Mouse (Mus musculus) erythroblast, adult 5-6 weeks (primary cell): Measurements from ENCODE around the gene Osbp2. TPM values are rescaled to one million over a fixed set of nuclear protein-coding genes. Genes with fewer than 3 reads are reported as not detected.

ENCODE experiments used
- ATAC-seq: replicated peaks from 2 replicates; pipeline ENCODE4 v1.8.0; 2016; ENCODE audit warnings: moderate number of reproducible peaks, mild to moderate bottlenecking, moderate TSS enrichment, inconsistent platforms; ENCODE audit not compliant: poor library complexity, low FRiP score, severe bottlenecking
- total RNA-seq, 2 experiments: library from RNA; stranded (forward) in 1 of 2; stranded (reverse) in 1 of 2; fragments of 150-400 nt in 1 of 2; fragments of 200-764, 138-1000 nt in 1 of 2; gene quantifications; 2 replicates each; pipeline versions ENCODE4 v1.2.3 to v1.2.4; 2015 to 2017; ENCODE audit warnings: low replicate concordance in 2 of 2

The Osbp2 gene
- total RNA-seq, 2 experiments from 2014 or later = not detected

DNA sequence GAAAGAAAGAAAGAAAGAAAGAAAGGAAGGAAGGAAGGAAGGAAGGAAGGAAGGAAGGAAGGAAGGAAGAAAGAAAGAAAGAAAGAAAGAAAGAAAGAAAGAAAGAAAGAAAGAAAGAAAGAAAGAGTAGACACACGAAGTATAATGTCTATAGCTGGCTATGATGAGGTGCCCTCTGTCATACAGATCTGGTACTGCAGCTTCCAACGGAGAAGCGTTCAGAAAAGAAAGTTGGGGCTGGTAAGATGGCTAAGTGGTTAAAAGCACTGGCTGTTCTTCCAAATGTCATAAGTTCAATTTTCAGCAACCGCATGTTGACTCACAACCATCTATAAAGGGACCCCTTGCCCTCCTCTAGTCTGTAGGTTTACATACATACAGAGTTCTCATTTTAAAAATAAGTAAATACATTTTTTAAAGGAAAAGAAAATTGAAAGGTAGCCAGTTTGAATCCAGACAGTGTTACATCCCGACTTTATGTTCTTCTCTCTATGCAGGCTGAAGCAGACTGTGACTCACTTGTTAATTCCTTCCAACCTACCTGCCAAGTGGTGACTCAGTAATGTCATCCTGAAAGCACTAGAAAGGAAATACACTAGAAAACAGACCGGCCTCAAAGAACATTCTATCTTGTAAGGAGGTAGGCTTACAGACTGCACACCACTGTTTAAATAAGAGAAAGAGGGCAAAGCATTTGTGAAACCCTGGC is 31.4 kb downstream of the Osbp2 start:
- ATAC-seq = no peak

DNA sequence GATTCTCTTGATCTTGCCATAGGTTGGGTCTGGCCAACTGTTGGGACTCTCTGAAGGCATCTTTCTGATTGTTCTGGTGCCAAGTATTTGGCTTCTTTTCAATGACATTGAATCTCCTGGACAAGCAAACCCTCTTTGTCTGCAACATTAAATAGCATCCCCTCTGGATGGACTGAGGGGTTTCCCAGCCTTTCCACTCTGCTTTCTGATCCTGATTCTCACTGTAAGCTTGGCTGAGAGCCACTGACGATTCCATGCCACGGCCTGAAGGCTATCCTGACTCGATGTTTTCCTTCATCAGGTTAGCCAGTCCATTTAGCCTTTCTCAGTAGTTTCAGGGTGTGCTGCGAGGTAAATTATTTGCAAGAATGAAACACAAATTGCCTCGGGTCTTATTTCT is 34.0 kb downstream of the Osbp2 start:
- ATAC-seq = no peak

DNA sequence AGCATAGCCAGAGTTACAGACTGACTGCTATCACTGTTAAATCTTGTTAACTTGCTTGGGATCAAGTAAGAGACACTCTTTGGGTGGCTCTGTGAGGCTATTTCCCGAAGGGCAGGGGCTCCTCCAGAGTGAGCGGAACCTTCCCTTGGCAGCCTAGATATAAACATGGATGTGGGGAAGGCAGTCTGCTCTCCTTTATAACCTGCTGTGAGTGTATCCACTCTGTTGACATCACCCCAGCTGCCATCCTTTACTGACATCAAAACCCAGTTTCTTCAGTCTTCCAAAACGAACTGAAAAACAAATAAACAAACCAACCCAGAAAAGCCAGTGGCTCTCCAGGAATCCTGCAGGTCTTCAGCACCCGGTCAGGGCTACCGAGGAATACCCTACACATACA is 39.6 kb downstream of the Osbp2 start:
- no peak for ATAC-seq

DNA sequence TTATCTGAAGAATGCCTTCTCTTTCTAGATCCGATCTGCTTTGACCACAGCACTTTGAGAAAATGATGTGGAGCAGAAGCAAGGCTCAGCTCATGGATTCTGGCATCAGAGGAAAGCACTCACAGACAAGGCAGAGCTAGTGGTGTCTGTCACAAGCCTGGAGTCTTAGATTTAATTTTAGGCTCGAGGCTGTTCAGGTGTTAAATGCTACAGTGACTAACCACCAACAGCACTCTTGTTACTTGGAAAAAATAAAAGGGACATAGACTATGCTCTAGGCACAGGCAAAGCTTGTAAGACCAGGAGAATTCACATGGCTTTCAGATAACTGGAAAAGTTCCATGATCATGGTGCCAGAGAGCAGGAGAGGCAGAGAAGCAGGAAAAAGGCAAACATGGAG is 40.3 kb downstream of the Osbp2 start:
- no peak for ATAC-seq

DNA sequence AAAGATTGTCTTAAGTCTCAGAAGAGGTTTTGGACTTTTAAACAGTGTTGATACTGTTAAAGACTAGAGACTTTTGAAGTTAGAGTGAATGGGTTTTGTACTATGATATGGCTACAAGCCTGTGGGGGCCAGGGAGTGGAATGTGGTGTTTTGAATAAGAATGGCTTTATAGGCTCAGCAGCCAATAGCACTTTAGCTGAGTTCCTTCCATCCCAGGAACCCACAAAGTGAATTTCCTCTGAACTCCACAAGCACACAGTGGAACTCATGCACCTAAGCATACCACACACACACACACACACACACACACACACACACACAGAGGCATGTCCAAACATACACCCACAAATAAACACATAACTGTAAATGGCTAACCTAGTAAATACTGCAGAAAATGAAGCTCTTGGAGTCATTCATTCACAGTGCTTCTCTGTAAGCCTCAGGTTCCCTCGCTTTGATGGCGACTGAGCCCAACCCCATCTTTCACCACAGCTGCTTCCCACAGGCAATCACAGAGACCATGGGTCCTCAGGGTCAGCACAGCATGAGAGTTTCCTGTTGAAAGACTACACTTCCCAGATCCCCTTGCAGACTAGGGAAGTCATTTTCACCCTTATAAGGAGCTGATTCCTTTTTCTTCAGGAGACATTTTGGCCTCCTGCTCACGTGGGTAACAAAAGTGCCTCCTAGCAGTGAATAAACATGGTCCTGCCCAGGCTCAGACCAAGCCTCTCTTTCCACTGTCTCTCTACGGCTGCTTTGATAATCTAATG is 45.5 kb downstream of the Osbp2 start:
- no peak for ATAC-seq

DNA sequence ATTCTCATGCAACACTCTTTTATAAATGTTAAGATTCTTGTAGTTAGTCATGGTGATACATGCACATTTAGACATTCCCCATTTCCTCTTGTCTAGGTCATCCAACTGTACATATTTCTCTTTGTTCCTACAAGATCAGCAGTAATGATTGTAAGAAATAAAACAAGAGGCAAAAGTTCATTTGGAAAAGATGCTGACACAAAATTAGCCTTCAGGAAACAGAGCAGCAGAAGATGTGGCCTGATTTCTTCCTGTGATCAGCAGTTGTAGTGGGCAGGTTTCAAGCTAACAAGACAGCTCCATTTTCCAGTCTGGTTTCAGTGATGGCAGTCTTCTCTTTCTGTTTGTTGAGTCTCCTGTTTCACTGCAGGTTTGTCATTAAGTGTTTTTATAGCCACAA is 47.8 kb downstream of the Osbp2 start:
- no peak for ATAC-seq

DNA sequence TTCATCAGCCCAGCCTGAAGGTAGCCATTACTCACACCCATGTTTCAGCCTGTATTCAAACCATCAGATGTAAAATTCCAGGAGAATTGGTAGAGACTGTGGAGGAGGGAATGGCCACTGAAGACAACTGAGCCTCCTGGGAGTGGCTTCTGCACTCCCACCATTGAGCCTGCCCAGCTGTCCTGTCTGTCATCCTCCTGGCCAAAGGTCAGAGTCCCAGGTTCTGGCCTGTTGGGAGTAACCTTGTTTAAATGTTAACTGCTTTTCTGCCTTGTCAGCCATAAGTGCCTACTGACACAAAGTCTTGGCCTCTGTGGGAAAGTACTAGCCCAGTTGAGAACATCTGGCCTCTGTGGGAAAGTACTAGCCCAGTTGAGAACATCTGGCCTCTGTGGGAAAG is 50.4 kb downstream of the Osbp2 start:
- no peak for ATAC-seq

DNA sequence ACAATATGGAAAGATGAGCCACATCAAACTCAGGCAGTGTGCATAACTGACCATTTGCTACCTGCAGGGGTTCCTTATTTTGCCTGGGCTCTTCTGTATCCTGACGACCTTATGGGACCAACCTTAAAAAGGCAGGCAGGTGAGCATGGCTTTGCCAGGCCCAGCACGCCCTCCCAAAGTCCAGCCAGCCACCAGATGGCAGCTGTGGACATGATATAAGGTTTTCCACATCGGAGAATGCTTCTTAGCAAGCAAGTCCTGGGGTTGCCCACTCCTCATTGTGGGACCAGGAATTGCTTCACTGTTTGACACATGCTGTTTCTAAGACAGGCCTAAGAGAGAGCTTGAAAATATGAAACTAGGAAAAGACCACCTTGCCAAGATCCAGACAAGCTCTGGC is 55.5 kb downstream of the Osbp2 start:
- ATAC-seq = no peak

DNA sequence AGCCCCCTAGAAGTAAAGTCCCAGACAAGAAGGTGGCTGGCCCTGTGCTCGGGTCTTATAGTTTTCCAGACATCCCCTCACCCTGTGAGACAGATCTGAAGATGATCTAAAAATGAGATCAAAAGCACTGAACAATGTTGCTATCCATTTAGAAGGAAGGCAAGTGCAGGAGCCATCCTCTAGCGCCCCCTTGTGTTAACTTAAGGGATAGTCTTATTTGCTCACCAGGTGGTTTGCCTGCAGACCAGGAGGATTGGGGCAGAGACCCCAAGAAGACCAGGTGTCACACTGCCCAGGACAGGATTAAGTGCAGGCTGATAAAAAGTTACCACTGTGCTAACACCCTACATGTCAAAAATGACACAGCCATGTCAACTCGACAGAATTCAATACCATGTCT is 58.3 kb downstream of the Osbp2 start:
- no peak for ATAC-seq

DNA sequence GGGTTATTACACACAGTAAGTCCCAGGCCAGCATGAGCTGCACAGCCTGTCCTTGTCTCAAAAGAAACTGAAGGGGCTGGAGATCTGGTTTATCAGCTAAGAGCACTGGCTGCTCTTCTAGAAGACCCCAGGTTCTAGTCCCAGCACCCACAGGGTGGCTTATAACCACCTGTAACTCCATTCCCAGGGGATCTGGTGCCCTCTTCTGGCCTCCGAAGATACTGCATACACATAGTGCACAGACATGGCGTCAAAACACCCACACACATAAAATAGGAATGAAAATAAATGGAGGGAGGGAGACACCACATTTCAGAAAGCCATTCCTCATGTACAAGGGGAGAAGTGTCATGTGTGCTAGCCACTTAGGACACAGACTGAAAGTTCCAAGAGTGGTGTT is 59.1 kb downstream of the Osbp2 start:
- ATAC-seq = no peak

DNA sequence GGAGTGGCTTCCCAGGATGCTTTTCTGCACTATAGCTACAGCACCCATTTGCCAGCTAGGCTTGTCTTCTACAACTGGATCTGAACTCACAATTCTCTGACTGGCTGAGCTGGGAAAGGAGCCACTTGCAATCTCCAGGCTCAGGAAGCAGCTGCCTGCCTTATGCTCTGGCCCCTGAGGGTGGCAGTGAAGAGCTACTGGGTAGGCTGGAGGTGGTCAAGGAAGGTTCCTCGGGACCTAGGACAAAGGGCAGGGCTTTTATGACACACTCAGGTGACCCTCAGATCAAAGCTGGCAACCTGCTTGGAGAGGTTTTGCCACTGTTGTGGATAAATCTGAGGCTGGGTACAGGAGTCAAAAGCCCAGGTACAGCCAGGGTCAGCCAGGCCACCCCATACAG is 61.6 kb downstream of the Osbp2 start:
- ATAC-seq = no peak

DNA sequence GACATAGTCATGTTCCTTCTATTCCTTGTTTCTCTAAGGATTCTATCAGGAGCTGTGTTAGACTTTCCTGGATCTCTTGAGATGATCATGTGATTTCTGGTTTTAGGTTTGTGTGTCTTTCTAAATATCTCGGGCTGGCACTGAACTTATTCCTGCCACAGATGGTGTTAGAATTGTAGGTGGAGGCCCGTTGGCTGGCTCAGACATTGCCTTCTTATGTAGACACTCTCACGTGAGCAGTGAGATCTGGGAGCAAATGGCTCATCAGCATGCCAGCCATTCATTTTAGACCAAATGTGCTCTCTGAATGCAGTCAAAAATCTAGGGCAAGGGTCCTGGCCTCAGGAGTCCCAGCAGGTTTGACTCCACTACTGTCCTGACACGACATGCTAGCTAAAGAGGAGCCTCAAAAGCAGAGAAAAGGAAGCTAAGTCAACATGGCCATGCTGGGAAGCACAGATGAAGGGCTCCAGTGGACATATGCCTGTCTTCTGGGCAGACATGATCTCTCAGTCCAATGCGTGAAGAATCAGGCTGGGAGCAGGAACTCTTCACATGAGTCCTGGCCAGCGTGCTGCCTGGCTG is 66.0 kb downstream of the Osbp2 start:
- no peak for ATAC-seq

DNA sequence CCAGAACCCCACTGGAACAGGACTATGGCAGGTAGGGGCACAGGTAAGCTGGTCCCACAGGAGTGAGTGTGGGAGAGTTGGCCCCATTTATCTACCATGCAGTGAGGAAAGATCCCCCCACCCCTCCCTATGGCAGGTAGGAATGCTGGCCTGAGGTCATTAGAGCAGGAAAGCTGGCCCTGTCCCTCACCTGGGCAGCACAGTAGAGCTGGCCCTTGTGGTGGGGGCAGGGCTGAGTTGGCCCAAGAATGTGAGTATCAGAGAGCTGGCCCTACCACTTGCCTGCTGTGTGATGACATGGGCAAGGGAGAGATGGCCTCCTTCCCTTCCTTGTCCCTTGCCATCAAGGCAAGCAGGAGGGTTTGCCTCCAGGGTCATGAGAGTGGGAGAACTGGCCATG is 73.0 kb downstream of the Osbp2 start:
- ATAC-seq = no peak

DNA sequence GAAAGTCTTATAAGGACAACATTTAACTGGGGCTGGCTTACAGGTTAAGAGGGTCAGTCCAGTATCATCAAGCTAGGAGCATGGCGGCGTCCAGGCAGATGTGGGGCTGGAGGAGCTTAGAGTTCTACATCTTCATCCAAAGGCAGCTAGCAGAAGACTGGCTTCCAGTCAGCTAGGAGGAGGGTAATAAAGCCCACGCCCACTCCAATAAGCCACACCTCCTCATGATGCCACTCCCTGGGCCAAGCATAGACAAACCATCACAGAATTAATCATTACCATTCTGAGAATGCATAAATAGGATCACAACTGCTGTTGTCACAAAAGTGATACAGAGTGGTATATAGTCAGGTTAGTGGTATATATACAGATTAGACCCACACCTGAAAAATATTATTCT is 73.8 kb downstream of the Osbp2 start:
- no peak for ATAC-seq

DNA sequence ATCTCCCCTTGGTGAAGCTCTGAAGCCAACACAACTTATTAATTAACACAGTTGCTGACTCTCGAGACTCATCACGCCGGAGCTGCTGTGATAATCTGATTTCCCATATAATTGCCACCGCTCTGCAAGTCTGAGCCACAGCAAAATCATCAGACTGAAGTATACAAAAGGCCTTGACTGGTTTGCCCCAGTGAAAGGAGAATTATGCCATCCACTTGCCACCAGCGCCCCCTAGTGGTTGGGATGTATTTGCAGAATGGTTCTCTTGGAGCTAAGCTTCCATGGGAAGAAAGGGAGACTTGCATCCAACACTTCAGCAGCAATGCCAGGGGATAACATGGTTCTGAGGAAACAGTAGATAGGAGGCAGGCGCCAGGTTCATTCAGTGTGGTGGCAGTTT is 77.1 kb downstream of the Osbp2 start:
- ATAC-seq = peak; percentile 68; the same call in 1 of the 2 replicates

DNA sequence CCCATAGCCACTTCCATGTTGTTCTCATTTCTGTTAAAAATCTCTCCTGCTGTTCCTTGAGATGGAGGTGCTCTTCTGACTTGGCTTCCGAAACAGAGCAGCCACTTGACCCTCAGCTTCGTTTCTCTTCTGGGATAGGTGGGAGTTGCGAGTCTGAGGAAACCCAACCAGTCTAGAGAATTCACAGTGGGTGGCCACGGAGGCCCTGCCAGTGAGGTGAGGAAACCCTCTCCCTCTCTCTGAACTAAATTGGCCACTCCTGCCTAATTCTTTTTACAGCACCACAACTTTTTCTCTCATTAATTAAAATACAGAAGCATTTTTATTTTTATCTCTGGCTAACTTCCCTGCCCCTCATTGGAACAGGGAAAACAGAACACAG is 88.4 kb downstream of the Osbp2 start:
- ATAC-seq = no peak

DNA sequence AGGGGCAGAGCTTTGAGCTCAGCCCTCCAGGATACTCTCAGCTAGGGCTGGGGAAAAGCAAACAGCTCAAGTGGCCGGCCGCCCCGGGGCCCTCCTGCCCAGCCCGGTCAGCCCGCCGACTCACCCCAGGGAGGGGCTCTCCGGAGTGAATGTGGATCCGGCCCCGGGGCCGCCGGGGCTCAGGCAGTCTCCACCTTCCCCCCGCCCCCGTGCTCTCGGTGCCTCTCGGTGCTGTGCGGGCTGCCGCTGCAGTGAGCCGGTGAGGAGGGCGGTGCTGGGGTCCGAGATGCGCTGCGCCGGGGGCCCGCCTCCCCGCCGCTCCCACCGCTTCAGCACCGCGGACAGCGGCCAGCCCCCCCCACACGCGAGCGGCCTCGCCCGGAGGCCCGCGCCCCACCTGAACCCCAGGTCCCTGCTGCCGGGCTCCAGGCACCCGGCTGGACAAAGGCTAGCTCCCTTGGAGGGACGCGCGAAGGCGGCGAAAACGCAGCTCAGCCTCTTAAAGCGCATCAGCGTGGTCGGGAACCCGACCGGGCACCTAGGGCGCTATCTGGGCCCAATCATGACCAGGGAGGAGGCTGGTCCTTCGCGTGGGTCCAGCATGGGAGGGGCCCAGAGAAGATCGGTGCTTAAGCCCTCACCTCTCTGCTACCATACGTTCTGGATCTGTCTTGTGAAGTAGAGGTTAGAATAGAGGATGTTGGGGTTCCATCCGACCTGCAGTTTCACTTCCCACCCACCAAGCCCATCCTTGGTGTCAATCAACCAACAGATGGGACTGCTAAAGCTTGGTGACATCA is 89.0 kb downstream of the Osbp2 start:
- ATAC-seq = no peak

DNA sequence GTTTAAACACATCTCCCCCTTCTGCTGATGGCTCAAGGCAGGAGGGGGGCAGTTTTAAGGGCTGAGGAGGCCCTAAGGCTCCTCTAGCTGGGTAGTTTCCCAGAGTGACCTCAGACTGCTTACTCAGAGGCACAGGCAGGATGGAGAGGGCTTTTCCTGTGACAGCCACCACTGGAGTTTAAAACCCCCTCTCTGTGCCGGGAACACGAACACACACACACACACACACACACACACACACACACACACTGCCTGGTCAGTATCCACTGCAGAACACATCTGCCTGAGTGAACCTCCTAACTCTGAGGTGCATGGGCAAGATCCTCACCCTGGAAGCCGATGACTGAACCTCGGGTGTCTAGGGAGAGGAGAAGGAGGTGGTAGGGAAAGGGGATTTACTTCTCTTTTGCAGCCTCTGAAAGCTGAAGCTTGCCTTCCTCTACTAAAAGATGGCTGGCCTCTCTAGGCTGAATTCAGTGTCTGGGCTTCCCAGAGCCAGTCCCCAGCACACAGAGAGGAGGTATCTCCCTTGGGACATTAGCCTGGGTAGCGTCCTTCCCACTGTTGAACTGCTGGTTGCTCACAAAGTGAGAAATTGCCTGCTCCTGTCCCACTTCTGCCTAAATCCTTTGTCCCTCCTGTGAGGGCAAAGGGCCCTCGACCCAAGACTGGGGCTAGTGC is 89.8 kb downstream of the Osbp2 start:
- ATAC-seq = no peak

DNA sequence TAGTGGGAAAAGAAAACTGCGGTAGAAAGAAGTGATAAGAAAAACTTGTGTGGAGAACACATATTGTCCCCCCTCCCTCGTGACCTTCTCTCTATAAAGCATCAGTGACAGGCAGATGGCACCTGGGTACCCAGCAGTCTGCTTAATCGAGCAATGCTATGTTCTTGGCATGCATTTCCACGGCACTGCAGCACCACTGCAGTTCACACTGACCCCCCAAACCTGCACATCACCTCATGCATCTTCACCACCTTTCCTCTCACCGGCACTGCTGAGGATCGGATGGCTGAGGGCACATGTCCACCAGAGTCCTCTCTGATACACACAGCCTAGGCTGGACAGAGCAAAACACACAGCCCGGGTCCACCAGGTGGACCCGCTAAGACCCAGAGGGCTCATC is 90.6 kb downstream of the Osbp2 start:
- no peak for ATAC-seq

DNA sequence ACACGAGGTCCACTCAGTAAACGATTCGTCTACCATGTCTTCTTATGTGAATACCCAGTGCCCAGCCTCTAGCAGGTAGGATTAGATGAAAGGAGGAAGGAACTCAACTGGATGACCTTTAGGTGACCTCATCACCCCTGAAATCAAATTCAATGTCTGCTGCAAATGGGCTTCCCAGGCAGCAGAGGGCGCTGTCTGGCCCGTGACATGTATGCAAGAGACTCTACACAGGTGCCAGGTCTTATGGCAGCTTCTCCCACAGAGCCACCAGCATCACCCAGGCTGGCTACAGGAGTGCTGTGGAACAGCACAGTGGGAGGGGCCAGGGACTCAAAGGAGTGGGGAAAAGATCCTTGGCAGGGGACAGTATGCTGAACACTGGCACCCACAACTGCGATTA is 92.4 kb downstream of the Osbp2 start:
- ATAC-seq = no peak
